Mouse (Mus musculus) kidney, postnatal 0 days (tissue): Measurements from ENCODE around the gene Tnfsf9. TPM values are rescaled to one million over a fixed set of nuclear protein-coding genes. Genes with fewer than 3 reads are reported as not detected.

Experiments used
- ATAC-seq: fragments of 200-750 bp; cut with Nextera tagmentation; replicated peaks from 2 replicates; pipeline ENCODE4 v1.8.0; 2017; ENCODE audit warnings: low read depth, moderate number of reproducible peaks, moderate TSS enrichment, moderate library complexity; ENCODE audit not compliant: low FRiP score
- DNase-seq: peaks from one replicate; pipeline ENCODE4 v3.0.0-alpha.2; 2016; ENCODE audit warnings: low spot score
- H3K27ac ChIP-seq: fragments of 300-500 bp; sonication (generic); 2 replicates; pipeline ENCODE4 v1.5.1; 2014; ENCODE audit warnings: mild to moderate bottlenecking
- H3K27me3 ChIP-seq: fragments of 300-500 bp; sonication (generic); 2 replicates; pipeline ENCODE4 v1.6.1; 2014; ENCODE audit warnings: low read length, mixed read lengths; ENCODE audit not compliant: insufficient read depth
- H3K36me3 ChIP-seq: fragments of 300-500 bp; sonication (generic); 2 replicates; pipeline ENCODE4 v1.6.1; 2014; ENCODE audit warnings: low read length, mixed read lengths; ENCODE audit not compliant: insufficient read depth
- H3K4me1 ChIP-seq: fragments of 300-500 bp; sonication (generic); replicated peaks from 2 replicates; pipeline ENCODE4 v1.6.1; 2014; ENCODE audit warnings: antibody characterized with exemption, low read length, mixed read lengths; ENCODE audit not compliant: insufficient read depth
- H3K4me2 ChIP-seq: fragments of 300-500 bp; sonication (generic); 2 replicates; pipeline ENCODE4 v1.6.1; 2014; ENCODE audit warnings: mild to moderate bottlenecking, low read length, moderate library complexity, mixed read lengths
- H3K4me3 ChIP-seq: fragments of 300-500 bp; sonication (generic); replicated peaks from 2 replicates; pipeline ENCODE4 v1.5.1; 2014; ENCODE audit warnings: low read depth, low read length
- H3K9ac ChIP-seq: fragments of 300-500 bp; sonication (generic); 2 replicates; pipeline ENCODE4 v1.6.1; 2014; ENCODE audit warnings: low read depth, low read length
- H3K9me3 ChIP-seq: fragments of 300-500 bp; sonication (generic); replicated peaks from 2 replicates; pipeline ENCODE4 v1.6.1; 2016; ENCODE audit warnings: low read length, inconsistent platforms, mixed read lengths
- CTCF ChIP-seq: IDR thresholded peaks from 2 replicates; pipeline ENCODE4 v1.5.1; 2016; ENCODE audit warnings: antibody characterized with exemption, low read depth, mild to moderate bottlenecking, moderate library complexity
- WGBS: fragments of 180-500 bp; shearing (Covaris S2); extraction: QIAGEN DNeasy Blood & Tissue Kit; methylation state at CpG from one replicate; pipeline ENCODE4 v1.1.7; 2014; 5-methylcytosine and 5-hydroxymethylcytosine counted together
- polyA plus RNA-seq: library from polyadenylated mRNA; unstranded; fragments of >200 nt; fragmentation: Nextera tagmentation; extraction: Ambion mirVana; gene quantifications from 2 replicates; pipeline ENCODE4 v1.2.1, GENCODE M21; 2015

The Tnfsf9 gene
- polyA plus RNA-seq, 1 experiment from 2014 or later = 6.1 TPM

- ATAC-seq = no peak
- H3K27me3 ChIP-seq = no peaks in the 10 kb centered on the region
- H3K9ac ChIP-seq = no peak overlapping the region
- 58% methylated on average over 3 of the region's 3 CpGs for WGBS
- no peaks in the 10 kb centered on the region for H3K9me3 ChIP-seq
- H3K27ac ChIP-seq = no peak overlapping the region
- no peak overlapping the region for H3K4me3 ChIP-seq
- no peak for TF ChIP-seq CTCF
- no peak for DNase-seq
- H3K4me2 ChIP-seq = no peak overlapping the region
- no peaks in the 10 kb centered on the region for H3K36me3 ChIP-seq
- no peaks in the 10 kb centered on the region for H3K4me1 ChIP-seq
Measured at GRCm38 (mm10) chr17:57076916-57077315, 28.2 kb upstream of the Tnfsf9 start.

- Histone ChIP-seq H3K4me1 (no peaks in the 10 kb centered on the region), H3K27me3 (no peaks in the 10 kb centered on the region), H3K9me3 (no peaks in the 10 kb centered on the region), H3K9ac (no peak within 1 kb of the TSS), H3K4me3 (no peak within 1 kb of the TSS), H3K36me3 (no peaks in the 10 kb centered on the region), H3K27ac (no peak within 1 kb of the TSS), H3K4me2 (no peak within 1 kb of the TSS)
- 0 out of 2 replicates have a peak, but pooled peaks have one; percentile 29 for ATAC-seq
- no peak for DNase-seq
- TF ChIP-seq CTCF = no peak
- WGBS = 35% methylated on average over 6 of the region's 6 CpGs
Measured at GRCm38 (mm10) chr17:57078336-57078735, 26.8 kb upstream of the Tnfsf9 start, which contains the start of gene Dennd1c. Gene Dennd1c, minus strand, starts transcription at chr17:57078514.

- no peaks in the 10 kb centered on the region for H3K4me1 ChIP-seq
- H3K4me3 ChIP-seq = no peak overlapping the region
- H3K36me3 ChIP-seq = no peaks in the 10 kb centered on the region
- no peak overlapping the region for H3K9ac ChIP-seq
- no peak for TF ChIP-seq CTCF
- no peaks in the 10 kb centered on the region for H3K9me3 ChIP-seq
- no peak for DNase-seq
- H3K27me3 ChIP-seq = no peaks in the 10 kb centered on the region
- no peak for ATAC-seq
- H3K4me2 ChIP-seq = no peak overlapping the region
- no peak overlapping the region for H3K27ac ChIP-seq
- WGBS = 66% methylated on average over 3 of the region's 3 CpGs
Measured at GRCm38 (mm10) chr17:57079919-57080318, 25.2 kb upstream of the Tnfsf9 start.

- H3K27me3 ChIP-seq = no peaks in the 10 kb centered on the region
- no peaks in the 10 kb centered on the region for H3K36me3 ChIP-seq
- DNase-seq (no peak), ATAC-seq (no peak)
- WGBS = 94% methylated on average over 31 of the region's 31 CpGs
- no peak overlapping the region for H3K9ac ChIP-seq
- no peaks in the 10 kb centered on the region for H3K9me3 ChIP-seq
- no peaks in the 10 kb centered on the region for H3K4me1 ChIP-seq
- no peak overlapping the region for H3K4me3 ChIP-seq
- H3K27ac ChIP-seq = no peak overlapping the region
- TF ChIP-seq CTCF = no peak
- no peak overlapping the region for H3K4me2 ChIP-seq
Measured at GRCm38 (mm10) chr17:57081234-57081842, 23.8 kb upstream of the Tnfsf9 start.

- H3K4me1 ChIP-seq = peaks cover 6% of the 10 kb centered on the region
- WGBS = 79% methylated on average over 5 of the region's 5 CpGs
- no peaks in the 10 kb centered on the region for H3K9me3 ChIP-seq
Measured at GRCm38 (mm10) chr17:57082481-57082880, 22.6 kb upstream of the Tnfsf9 start.

GRCm38 (mm10) chr17:57085970-57086757 lies 19.0 kb upstream of the Tnfsf9 start:
- H3K9ac ChIP-seq = no peak overlapping the region
- H3K27me3 ChIP-seq = no peaks in the 10 kb centered on the region
- no peak overlapping the region for H3K4me3 ChIP-seq
- no peak for ATAC-seq
- no peak overlapping the region for H3K4me2 ChIP-seq
- WGBS = 84% methylated on average over 11 of the region's 11 CpGs
- H3K4me1 ChIP-seq = peaks cover 6% of the 10 kb centered on the region
- no peak overlapping the region for H3K27ac ChIP-seq
- no peaks in the 10 kb centered on the region for H3K9me3 ChIP-seq
- DNase-seq = no peak
- H3K36me3 ChIP-seq = no peaks in the 10 kb centered on the region
- TF ChIP-seq CTCF = no peak

More at GRCm38 (mm10) chr17:57082481-57082880, 22.6 kb upstream of the Tnfsf9 start:
- Histone ChIP-seq H3K27me3 (no peaks in the 10 kb centered on the region), H3K36me3 (no peaks in the 10 kb centered on the region), H3K27ac (no peak overlapping the region), H3K4me3 (no peak overlapping the region), H3K4me2 (no peak overlapping the region), H3K9ac (no peak overlapping the region)
- TF ChIP-seq CTCF = no peak
- no peak for DNase-seq
- no peak for ATAC-seq
